Mouse (Mus musculus) cerebellum, adult 18-20 months (tissue): ENCODE data around the gene Ovol3.
A peak's percentile ranks its signal among the peaks of the same experiment; 100 is the strongest.
"Not testable (repeated sequence)": the region's sequence is repeated elsewhere in the genome, so short reads cannot be mapped to it uniquely, and the experiment has no call there.

ENCODE experiments used
- DNase-seq, 2 experiments: peaks; one replicate each; pipeline ENCODE4 v3.0.0; 2021

Gene Ovol3

DNA sequence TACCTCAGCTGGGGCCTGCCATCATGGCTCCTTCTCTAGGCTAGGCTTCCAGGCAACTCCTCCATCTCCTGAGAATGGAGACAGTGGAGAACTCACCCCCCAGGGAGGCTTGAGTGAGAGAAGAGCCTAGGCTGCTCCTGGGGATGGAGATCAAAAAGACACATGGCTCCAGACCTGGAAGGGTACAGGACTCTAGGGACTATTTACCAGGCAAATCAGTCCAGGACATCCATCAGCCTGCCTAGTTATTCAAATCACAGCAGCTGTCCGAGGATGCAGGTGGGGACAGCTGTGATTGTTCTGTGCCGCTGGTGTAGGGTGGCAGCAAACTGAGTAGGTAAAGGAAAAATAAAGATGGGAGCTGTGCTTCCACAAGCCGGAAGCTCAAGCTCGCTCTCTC, at the start of gene Ovol3:
Gene Ovol3 (minus strand): TSS at position 101 of the 400 bp plus-strand sequence.
- no peak for DNase-seq

- DNase-seq, result no peak
Observed at GRCm38 (mm10) chr7:30282740-30283139, 47.2 kb upstream of the Ovol3 start.

GRCm38 (mm10) chr7:30281522-30281921, 46.0 kb upstream of the Ovol3 start:
- no peak for DNase-seq

DNA sequence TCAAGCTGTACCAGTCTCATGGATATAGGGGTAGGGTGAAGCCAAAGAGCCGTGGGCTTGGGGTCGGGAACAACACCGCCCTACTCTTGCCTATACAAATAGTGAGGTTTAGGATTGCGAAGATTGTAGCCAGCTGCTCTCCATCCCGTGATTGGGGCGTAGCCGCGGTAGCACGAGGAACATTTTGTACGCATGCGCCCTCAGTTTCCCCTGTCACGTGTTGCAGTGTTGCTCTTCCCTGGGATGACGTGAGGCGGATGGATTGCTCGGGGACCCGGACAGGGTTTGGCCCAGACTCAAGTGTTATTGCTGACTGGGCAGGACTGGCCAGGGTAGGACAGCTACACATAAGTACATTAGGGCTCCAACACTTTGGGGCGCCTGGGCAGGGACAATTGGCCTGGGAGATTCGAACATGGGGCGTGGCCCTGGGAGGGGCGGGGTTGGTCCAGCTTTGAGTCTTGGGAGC, 45.2 kb upstream of the Ovol3 start:
- DNase-seq, result peak; percentile 83 to 84

DNA sequence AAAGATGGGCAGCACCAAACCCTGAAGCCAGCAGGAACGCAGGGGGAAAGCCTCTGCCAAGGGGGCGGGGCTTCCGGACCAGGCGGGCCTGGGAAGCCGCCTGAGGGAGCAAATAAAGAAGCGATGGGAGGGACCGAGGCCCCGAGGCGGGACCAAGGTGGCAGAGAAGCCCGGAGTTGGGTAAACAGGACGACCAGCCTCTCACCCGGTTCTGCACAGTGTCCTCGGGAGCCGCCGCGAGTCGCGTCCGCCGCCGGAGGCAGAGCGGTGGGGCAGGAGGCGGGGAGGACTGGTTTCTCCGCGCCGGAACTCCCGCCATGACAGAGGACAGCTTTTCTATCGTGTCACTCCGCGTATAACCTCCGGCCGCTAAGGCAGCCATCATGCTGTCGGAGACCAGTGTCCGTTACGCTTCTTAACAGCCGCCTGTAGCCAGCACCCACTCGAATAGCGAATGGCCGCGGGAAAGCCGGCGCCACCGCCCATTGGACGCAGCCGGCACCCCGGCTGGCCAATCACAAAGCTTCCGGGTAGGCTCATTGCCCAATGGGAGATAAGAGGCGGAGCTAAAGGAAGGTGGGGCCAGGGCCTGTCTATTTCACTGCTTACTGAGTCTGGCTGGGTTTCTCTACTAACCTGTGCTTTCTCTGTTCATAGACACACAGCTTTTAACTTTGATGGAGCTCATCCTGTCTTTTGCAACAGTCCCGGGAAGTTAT, 44.6 kb upstream of the Ovol3 start, which contains the start of the genes Thap8 and Wdr62:
Gene Thap8 (plus strand): TSS at position 144 of the 719 bp plus-strand sequence.
Gene Wdr62 (minus strand): TSS at position 469 of the 719 bp plus-strand sequence.
- peak; percentile 92 to 93 for DNase-seq

- DNase-seq, result no peak
Observed at GRCm38 (mm10) chr7:30279536-30279935, 44.0 kb upstream of the Ovol3 start.

- no peak for DNase-seq
Observed at GRCm38 (mm10) chr7:30278911-30279310, 43.4 kb upstream of the Ovol3 start.

DNA sequence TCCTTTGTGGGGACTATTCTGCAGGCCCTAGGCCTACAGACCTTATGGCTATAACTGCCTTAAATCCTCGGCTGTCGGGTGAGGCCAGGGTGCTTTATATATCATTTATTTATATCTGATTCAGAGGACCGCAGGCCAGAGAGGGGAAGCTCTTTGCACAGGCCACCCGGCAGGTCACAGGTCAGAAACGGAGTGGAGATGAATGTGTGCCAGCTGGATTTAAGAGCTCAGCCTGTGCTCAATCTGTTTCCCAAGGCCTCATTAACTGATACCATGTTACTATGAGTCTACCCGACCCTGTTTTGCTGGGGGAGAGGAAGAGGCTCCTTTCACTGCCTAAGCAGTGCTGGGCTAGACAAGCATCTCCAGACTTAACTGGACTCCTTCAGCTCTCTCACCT, 38.9 kb upstream of the Ovol3 start:
- DNase-seq, result no peak

GRCm38 (mm10) chr7:30269641-30270040, 34.1 kb upstream of the Ovol3 start:
- DNase-seq, result no peak

DNA sequence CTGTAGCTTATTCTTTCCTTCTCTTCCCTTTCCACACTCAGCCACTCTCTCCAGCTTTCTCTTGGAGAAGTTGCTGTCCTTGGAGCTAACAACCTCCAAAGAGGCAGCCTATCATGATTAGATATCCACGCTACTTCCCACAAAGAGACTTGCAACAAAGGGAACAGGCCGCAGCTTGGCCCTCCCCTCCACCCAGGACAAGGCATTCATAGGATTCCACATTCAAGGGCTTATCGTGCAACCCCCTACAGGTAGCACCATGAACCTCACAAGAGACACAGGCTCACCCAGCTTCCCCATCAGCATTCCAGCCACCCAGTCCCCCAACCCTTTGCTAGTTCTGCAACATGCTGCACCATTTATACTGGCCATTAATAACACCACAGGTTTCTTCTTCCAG, 31.3 kb upstream of the Ovol3 start:
- DNase-seq, result no peak

DNA sequence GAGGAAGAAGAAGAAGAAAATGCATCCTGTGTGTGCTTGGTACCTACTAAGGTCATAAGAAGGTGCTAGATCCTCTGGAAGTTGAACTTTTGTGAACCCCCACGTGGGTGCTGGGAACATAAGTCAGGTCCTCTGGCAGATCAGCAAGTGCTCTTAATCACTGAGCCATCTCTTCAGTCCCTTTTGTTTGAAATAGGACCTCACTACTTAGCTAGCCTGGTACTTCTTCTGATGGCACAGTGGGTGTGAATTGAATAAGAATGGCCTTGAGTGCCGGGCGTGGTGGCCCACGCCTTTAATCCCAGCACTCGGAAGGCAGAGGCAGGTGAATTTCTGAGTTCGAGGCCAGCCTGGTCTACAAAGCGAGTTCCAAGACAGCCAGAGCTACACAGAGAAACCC, 30.4 kb upstream of the Ovol3 start:
- no peak for DNase-seq

DNA sequence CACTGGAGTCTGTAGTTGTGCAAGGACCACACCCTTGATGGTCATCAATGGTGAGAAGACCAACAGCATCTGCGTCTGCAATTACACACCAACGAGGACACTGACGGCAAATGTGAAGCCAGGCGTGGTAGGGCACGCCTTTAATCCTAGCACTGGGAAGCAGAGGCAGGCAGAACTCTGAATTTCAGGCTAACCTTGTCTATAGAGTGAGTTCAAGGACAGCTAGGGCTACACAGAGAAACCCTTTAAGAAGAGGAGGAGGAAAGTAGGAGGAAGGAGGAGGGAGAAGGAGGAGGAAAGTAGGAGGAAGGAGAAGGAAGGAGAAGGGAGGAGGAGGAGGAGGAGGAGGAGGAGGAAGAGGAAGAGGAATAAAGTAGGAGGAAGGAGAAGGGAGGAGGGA, 30.0 kb upstream of the Ovol3 start:
- DNase-seq, result no peak

DNA sequence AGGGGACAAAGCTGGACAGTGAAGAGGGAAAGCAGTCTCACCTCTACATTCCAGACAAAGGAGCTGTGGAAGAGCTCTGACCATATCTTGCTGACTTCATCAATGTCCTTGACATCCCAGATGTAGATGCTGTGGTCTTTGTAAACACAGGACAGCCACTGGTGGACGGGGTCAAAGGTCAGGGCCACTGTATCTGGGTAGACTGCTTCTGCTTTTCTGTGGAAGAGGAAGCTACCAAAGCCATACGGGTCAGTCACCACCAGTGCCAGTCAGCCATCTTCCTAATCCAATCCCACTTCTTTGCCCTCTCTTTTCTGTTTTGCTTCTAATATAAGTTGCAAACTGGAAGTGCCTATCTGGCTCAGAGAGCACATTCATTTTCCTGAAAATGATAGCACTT, 29.5 kb upstream of the Ovol3 start:
- DNase-seq, result no peak

- DNase-seq, result no peak
Observed at GRCm38 (mm10) chr7:30251956-30252954, 16.7 kb upstream of the Ovol3 start.

GRCm38 (mm10) chr7:30237374-30237773, 1.8 kb upstream of the Ovol3 start:
- not testable (repeated sequence) for DNase-seq

DNA sequence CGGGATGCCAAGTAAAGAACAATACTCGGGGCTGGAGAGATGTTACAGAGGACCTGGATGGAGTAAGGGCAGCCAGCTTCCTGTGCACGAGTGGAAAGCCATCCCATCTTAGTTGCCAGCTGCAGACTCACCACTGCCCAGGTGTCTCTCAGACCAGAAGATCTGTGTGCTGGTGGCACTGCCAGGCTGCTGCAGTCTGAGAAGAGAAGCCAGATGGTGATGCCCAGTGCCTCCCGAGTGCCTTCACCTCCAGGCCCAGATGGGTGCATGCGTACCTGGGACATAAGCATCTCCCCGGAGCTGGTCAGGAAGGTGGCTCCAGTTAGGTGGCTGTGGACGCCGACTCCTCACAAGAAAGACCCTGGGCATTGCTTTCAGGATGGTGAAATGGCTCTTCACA, 434 bp downstream of the Ovol3 start:
- no peak for DNase-seq

DNA sequence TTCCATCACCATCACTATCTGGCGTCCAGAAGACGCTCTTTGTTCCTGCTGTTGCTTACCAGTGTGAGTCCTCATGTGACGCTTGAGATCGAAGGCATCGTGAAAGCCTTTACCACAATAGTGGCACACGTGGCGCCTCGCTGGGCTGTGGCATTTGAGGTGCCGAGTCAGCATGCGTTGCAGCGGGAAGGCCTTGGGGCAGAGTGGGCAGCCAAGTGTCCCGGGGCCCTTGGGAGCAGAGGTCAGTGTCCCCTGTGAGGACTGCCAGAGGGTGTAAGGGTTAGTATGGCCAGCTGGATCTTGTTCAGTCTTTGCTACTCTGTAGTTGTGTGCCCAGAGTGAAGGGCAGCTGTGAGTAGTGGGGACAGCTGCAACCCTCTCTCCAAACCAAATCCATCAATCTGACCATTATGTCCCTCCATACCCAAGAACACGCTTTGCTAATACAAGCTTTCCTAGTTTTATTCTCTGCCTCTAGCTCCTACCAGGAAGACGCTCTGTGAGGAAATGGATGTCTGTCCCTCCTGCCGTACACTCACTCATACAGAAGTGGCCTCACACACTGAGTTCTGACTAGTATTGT, 1.2 kb downstream of the Ovol3 start:
- no peak for DNase-seq

GRCm38 (mm10) chr7:30233387-30233786, 2.1 kb downstream of the Ovol3 start:
- DNase-seq, result peak; percentile 43 to 51

DNA sequence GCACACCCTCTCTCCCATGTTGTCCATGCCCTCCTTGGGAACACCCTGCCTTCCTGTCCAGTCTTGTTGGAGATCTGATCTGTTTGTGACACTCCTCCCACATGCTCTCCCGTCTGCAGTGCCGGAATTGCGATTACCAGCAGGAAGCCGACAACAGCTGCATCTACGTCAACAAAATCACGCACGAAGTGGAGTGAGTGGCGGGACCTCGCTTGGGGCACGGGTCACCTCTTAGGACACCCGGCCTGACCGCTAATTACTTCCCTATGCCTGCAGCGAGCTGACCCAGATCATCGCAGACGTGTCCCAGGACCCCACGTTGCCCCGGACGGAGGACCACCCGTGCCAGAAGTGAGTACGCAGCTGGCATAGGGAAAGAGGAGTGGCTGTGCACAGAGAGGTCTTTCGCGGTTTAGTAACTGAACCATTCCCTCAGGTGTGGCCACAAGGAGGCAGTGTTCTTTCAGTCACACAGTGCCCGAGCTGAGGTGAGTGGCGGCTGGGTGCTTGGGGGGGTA, 2.8 kb downstream of the Ovol3 start:
- peak; percentile 66 to 69 for DNase-seq

DNA sequence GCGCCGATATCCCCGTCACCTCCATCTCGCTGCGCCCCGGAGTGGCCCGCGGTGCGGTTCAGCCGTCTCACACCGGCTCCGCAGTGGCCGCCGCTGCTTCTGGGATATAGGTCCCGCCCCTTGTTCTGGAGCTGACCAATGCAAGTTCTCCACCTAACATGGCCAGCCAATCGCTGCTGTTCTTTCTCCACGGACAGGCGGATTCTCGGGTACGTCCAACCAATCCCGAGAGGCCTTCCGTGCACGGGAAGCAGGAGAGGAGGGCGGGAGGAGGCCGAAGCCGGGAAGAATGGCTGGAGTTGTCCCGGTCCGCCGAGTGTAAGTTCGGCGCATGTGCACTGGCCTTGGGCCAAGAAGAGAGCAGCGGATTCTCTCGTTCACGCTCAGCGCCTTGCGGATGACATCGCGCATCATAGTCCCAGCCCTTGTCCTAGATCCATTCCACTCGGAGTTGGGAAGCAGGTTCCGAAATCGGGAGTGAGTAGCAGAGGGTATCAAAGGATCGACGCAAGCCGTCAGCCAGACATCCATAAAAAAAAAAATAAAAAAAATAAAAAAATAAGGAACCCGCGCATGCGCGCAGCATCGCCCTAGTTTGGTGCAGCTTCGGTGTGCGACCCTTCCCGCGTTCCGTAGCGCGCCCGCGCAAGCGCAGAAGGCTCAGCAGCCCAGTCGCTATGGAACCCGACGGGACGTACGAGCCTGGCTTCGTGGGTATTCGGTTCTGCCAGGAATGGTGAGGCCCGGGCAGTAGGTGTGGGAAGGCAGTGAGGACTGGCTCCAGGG, 3.7 kb downstream of the Ovol3 start, which contains the start of the genes Polr2i and Tbcb:
Gene Polr2i (plus strand): TSS at position 280 of the 786 bp plus-strand sequence.
Gene Tbcb (minus strand): TSS at position 604 of the 786 bp plus-strand sequence.
- DNase-seq, result peak; percentile 98 to 99

DNA sequence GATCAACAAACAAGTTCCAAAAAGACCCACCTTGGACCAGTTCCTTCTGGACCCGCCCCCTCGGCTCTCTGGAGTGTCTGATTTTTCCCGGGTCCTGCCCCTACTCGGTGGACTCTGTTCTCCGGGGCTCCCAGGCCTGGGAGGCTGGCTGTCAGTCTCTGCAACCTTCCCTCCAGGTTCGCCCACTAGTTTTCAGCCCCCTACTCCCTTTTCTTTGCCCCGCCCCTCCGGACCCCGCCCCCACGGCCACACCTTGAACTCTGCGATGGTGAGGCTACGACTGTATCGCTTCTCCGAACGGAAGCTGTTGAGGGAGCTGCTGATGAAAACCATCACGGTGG, 4.2 kb downstream of the Ovol3 start:
- no peak for DNase-seq

DNA sequence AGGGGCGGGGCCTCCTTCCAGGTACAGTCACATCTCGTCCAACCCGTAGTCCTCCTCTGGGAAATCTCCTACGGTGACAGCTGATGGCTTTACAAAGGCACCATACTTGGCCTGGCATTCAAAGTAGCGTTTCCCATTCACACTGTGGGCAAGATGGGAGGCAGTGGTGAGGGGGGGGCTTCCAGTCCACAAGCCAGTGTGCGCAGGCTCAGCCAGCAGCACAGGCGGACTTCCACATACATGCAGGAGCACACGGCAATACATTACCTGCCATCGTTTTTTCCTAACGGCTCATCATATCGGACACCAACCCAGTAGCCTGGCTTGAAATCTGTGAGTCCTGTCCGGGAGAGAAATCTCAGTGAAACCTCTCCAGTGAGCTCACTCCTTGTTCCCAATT, 11.3 kb downstream of the Ovol3 start:
- no peak for DNase-seq
